Mouse (Mus musculus) heart, postnatal 0 days (tissue): ENCODE results near the gene D630045J12Rik. TPM values are rescaled to one million over a fixed set of nuclear protein-coding genes. Genes with fewer than 3 reads are reported as not detected.

Source experiments
- ATAC-seq: fragments of 200-750 bp; cut with Nextera tagmentation; 2 replicates; pipeline ENCODE4 v1.8.0; 2017; ENCODE audit warnings: low read depth, moderate number of reproducible peaks, moderate library complexity; ENCODE audit not compliant: insufficient read depth
- DNase-seq: peaks from one replicate; pipeline ENCODE4 v3.0.0-alpha.2; 2016; ENCODE audit warnings: low spot score
- H3K27ac ChIP-seq: fragments of 300-500 bp; sonication (generic); 2 replicates; pipeline ENCODE4 v1.5.1; 2014; ENCODE audit warnings: low read depth, mild to moderate bottlenecking
- H3K27me3 ChIP-seq: fragments of 300-500 bp; sonication (generic); 2 replicates; pipeline ENCODE4 v1.6.1; 2014; ENCODE audit warnings: low read length, mixed read lengths; ENCODE audit not compliant: control insufficient read depth, insufficient read depth
- H3K36me3 ChIP-seq: fragments of 300-500 bp; sonication (generic); replicated peaks from 2 replicates; pipeline ENCODE4 v1.6.1; 2014; ENCODE audit warnings: low read length, mixed read lengths; ENCODE audit not compliant: control insufficient read depth, insufficient read depth
- H3K4me1 ChIP-seq: fragments of 300-500 bp; sonication (generic); 2 replicates; pipeline ENCODE4 v1.6.1; 2014; ENCODE audit warnings: antibody characterized with exemption; ENCODE audit not compliant: control insufficient read depth, insufficient read depth
- H3K4me2 ChIP-seq: fragments of 300-500 bp; sonication (generic); 2 replicates; pipeline ENCODE4 v1.6.1; 2014; ENCODE audit warnings: low read depth, mild to moderate bottlenecking, low read length, moderate library complexity
- H3K4me3 ChIP-seq: fragments of 300-500 bp; sonication (generic); 2 replicates; pipeline ENCODE4 v1.5.1; 2014; ENCODE audit warnings: low read depth, low read length
- H3K9ac ChIP-seq: fragments of 300-500 bp; sonication (generic); replicated peaks from 2 replicates; pipeline ENCODE4 v1.6.1; 2014; ENCODE audit warnings: low read depth, low read length, mixed read lengths
- H3K9me3 ChIP-seq: fragments of 300-500 bp; sonication (generic); replicated peaks from 2 replicates; pipeline ENCODE4 v1.6.1; 2016; ENCODE audit warnings: low read length; ENCODE audit not compliant: control insufficient read depth
- CTCF ChIP-seq: IDR thresholded peaks from 2 replicates; pipeline ENCODE4 v1.5.1; 2016; ENCODE audit warnings: antibody characterized with exemption, control low read depth, low read depth
- EP300 ChIP-seq: IDR thresholded peaks from 2 replicates; pipeline ENCODE4 v1.6.1; 2016; ENCODE audit warnings: antibody characterized with exemption, low read depth
- WGBS: fragments of 180-500 bp; shearing (Covaris S2); extraction: QIAGEN DNeasy Blood & Tissue Kit; methylation state at CpG from one replicate; pipeline ENCODE4 v1.1.7; 2014; 5-methylcytosine and 5-hydroxymethylcytosine counted together
- polyA plus RNA-seq: library from polyadenylated mRNA; unstranded; fragments of >200 nt; fragmentation: Nextera tagmentation; extraction: Ambion mirVana; gene quantifications from 2 replicates; pipeline ENCODE4 v1.2.1, GENCODE M21; 2015
- total RNA-seq: library from RNA; depleted of rRNA; stranded (reverse); fragments of >200 nt; gene quantifications from 2 replicates; pipeline ENCODE4 v1.2.3, GENCODE M21; 2014; ENCODE audit warnings: low replicate concordance

Gene D630045J12Rik
- total and polyA plus RNA-seq, 2 experiments from 2014 or later, result 0.29 to 2.8 TPM

DNA sequence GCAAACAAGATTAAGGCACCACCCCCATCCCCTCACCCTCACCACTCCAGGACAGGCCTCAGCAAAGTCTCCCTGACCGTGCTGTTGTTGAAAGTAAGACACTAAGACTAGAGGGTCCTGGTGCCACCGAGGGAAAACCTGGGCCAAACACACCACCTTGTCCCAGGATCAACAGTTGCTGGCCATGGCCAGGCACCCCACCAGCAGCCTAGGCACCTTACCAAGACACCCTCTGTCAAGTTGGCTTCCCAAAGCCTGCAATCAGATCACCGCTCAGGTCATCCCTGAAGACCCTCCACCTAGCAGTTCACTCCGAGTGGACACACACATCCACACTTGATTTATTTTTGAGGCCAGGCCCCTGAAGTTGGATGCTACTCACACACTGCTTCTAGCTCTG, 2.3 kb downstream of the D630045J12Rik start:
- no peak for ATAC-seq
- Histone ChIP-seq H3K27ac (no peak overlapping the region), H3K4me1 (no peaks in the 10 kb centered on the region), H3K4me3 (no peak overlapping the region), H3K9me3 (no peaks in the 10 kb centered on the region), H3K36me3 (no peaks in the 10 kb centered on the region), H3K27me3 (no peaks in the 10 kb centered on the region), H3K4me2 (no peak overlapping the region), H3K9ac (no peak overlapping the region)
- WGBS, result 71% methylated on average over 4 of the region's 4 CpGs
- no peak for DNase-seq
- TF ChIP-seq EP300, result no peak
- TF ChIP-seq CTCF, result no peak

DNA sequence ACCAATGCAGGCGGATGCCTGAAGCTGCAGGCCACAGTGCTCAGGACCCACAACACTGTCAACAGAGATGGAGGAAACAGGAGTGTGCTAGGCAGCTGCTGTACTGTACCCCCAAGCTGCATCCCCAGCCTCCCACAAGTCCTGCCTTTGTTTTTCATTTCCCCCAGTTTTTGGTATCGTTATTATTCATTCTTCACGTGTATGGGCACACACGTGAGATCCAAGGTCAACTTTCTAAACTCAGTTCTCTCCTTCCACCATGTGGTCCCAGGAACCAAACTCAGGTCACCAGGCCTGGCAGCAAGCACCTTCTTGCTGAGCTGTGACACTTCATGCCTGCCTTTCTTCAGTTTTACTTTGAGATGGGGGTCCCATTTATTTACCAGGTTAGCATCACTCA, 6.4 kb downstream of the D630045J12Rik start:
- TF ChIP-seq CTCF (no peak), EP300 (no peak)
- H3K4me2 ChIP-seq, result no peak overlapping the region
- H3K4me1 ChIP-seq, result no peaks in the 10 kb centered on the region
- ATAC-seq (no peak), DNase-seq (no peak)
- no peak overlapping the region for H3K4me3 ChIP-seq
- H3K36me3 ChIP-seq, result no peaks in the 10 kb centered on the region
- 75% methylated on average over 4 of the region's 4 CpGs for WGBS
- H3K27me3 ChIP-seq, result no peaks in the 10 kb centered on the region
- no peak overlapping the region for H3K9ac ChIP-seq
- H3K27ac ChIP-seq, result no peak overlapping the region
- H3K9me3 ChIP-seq, result no peaks in the 10 kb centered on the region

- Histone ChIP-seq H3K27ac (no peak overlapping the region), H3K4me3 (no peak overlapping the region), H3K36me3 (no peaks in the 10 kb centered on the region), H3K4me1 (no peaks in the 10 kb centered on the region), H3K9ac (no peak overlapping the region), H3K27me3 (no peaks in the 10 kb centered on the region), H3K9me3 (no peaks in the 10 kb centered on the region), H3K4me2 (no peak overlapping the region)
- 76% methylated on average over 3 of the region's 3 CpGs for WGBS
- TF ChIP-seq CTCF, result no peak
- TF ChIP-seq EP300, result no peak
- ATAC-seq, result no peak
- DNase-seq, result no peak
Measured at GRCm38 (mm10) chr6:38244806-38245205, 9.0 kb downstream of the D630045J12Rik start.

DNA sequence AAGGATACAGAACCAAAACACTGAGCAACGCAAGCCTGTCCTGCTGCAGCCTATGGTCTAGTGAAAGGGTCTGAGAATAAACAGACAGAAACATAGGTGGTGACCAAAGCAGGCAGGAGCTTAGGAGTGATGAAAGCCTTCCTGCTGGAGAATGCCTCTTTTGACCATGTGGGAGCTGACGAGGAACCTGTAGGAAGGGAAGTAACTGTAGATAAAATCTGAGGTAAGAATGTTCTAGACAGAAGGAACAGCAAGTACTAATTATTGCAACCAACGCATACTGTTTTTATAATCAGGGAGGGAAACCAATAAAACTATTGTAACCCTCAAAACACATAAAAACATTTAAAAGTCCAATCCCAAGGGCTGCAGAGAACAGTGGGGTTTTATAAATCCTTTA, 9.6 kb downstream of the D630045J12Rik start:
- WGBS, result 47% methylated on average over 3 of the region's 3 CpGs
- H3K9me3 ChIP-seq, result no peaks in the 10 kb centered on the region
- no peaks in the 10 kb centered on the region for H3K27me3 ChIP-seq
- TF ChIP-seq CTCF (no peak), EP300 (no peak)
- H3K9ac ChIP-seq, result no peak overlapping the region
- H3K4me1 ChIP-seq, result no peaks in the 10 kb centered on the region
- no peak overlapping the region for H3K4me3 ChIP-seq
- H3K36me3 ChIP-seq, result no peaks in the 10 kb centered on the region
- H3K4me2 ChIP-seq, result no peak overlapping the region
- no peak for ATAC-seq
- H3K27ac ChIP-seq, result no peak overlapping the region
- no peak for DNase-seq

- WGBS, result 71% methylated on average over 5 of the region's 5 CpGs
- no peak overlapping the region for H3K4me3 ChIP-seq
- H3K9ac ChIP-seq, result no peak overlapping the region
- H3K9me3 ChIP-seq, result no peaks in the 10 kb centered on the region
- no peak overlapping the region for H3K4me2 ChIP-seq
- no peaks in the 10 kb centered on the region for H3K4me1 ChIP-seq
- H3K27me3 ChIP-seq, result no peaks in the 10 kb centered on the region
- no peak overlapping the region for H3K27ac ChIP-seq
- TF ChIP-seq CTCF (no peak), EP300 (no peak)
- DNase-seq (no peak), ATAC-seq (no peak)
- H3K36me3 ChIP-seq, result no peaks in the 10 kb centered on the region
Measured at GRCm38 (mm10) chr6:38242833-38243232, 11.0 kb downstream of the D630045J12Rik start.

DNA sequence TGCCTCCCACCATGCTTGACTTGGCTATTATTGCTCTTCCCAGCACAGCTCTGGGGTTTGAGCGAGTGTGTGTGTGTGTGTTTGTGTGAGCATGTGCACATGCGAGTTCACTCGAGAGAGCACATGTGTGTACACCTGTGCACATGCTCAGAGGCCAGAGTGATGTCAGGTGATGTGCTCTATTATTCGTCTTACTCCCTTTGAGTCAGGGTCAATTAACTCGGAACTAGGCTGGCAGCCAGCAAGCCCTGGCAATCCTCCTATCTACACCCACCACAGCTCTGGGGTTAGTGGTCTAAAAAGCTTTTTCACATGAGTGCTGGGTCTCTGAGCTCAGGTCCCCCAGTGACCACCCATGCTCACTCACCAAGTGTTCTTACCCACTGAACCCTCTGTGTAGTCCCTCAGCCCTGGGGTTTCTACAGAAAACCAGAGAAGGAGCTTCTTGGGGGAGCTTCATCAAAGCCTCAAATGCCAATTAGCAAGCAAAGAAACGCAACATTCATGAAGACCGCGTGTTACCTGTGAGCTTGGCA, 11.4 kb downstream of the D630045J12Rik start:
- no peaks in the 10 kb centered on the region for H3K9me3 ChIP-seq
- no peak overlapping the region for H3K4me2 ChIP-seq
- H3K27ac ChIP-seq, result no peak overlapping the region
- H3K4me3 ChIP-seq, result no peak overlapping the region
- WGBS, result 73% methylated on average over 8 of the region's 8 CpGs
- no peak for DNase-seq
- no peak for TF ChIP-seq EP300
- no peak for TF ChIP-seq CTCF
- no peaks in the 10 kb centered on the region for H3K4me1 ChIP-seq
- H3K27me3 ChIP-seq, result no peaks in the 10 kb centered on the region
- ATAC-seq, result no peak
- H3K36me3 ChIP-seq, result no peaks in the 10 kb centered on the region
- H3K9ac ChIP-seq, result no peak overlapping the region
